Mouse (Mus musculus): ENCODE measurements around the gene Tcn2. TPM values are rescaled to one million over a fixed set of nuclear protein-coding genes. Genes with fewer than 3 reads are reported as not detected.
"Not testable (repeated sequence)": the region's sequence is repeated elsewhere in the genome, so short reads cannot be mapped to it uniquely, and the experiment has no call there.

Gene Tcn2
- total RNA-seq, 2 experiments from 2014 or later: 41.3 to 41.7 TPM

DNA sequence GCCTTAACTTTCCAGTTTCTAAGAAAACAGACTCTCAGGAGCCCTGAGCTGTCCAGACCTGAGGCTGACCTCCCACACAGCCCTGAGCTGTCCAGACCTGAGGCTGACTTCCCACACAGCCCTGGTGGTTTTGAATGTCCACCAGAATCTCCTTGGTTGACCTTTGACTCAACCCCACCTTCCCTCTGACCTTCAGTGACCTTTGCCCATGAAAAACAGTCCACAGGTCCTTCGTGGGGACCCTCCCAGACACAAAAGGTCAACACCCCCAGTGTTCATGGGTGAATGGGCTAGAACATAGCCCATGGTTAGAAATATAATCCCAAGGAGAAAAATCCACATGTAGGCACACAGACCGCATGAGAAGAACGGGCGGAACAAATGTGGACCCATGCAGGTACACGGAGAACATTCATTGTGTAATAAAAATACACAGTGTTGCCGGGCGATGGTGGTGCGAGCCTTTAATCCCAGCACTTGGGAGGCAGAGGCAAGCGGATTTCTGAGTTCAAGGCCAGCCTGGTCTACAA lies 1.9 kb upstream of the Tcn2 start:
- intact Hi-C loops (cut with DNase I): no loop called here
- DNase-seq (ENCODE audit: low spot score): no peak

DNA sequence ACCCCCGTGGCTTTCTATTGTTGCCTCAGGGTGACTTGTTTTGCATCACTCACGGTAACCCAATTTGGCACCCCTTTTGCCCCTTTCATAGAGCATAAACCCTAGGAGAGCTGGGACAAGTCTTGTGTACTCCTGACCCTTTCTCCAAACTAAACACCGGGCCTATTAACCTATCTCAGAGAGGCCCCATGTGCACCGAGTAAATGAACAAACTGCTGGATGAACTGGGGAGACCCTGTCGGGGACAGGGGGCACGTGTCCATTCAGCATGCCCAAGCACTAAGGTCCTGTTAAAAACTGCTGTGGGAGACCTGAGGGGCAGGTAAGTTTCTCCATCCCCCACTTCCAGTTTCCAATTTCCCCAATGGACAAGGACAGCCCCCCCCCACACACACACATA lies 1.0 kb downstream of the Tcn2 start:
- DNase-seq (ENCODE audit: low spot score): no peak
- intact Hi-C loops (cut with DNase I): no loop called here

DNA sequence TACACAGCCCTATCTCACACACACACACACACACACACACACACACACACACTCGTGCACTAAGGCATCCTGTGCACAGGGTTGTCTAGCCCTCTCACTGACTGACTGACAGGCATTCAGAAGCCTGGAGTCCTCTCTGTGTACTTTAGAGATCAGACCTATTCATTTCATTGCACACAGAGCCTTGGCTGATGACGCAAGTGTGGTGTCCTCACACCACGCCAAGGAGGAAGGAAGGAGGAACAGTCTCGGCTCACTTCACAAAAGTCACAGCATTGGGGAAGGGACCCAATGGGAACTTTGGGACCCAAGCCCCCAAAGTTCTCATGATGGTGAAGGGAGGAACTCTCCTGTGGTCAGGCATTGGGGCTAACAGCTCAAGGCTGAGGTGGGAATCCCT lies 1.9 kb downstream of the Tcn2 start:
- intact Hi-C loops (cut with DNase I): no loop called here

DNA sequence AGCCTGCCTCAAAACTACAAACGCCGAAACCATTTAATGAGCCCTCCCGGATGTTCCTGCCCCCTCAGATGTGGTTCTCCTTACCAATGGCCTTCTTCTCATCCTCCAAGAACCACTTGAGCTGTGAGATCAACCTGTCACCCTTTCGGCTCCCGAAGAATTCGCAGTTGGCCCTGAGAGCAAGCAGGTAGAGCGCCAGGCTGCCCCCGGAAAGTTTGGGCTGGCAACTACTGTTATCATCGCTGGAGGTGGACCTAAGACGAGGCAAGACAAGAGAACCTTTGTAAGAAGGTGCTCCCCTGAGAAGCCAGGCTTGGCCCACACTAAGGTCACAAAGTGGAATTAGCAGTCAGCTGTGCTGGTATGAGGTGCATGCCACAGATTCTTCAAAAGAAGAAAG lies 6.0 kb downstream of the Tcn2 start:
- no peak for DNase-seq (ENCODE audit: low spot score)
- intact Hi-C loops (cut with DNase I): no loop called here

More for the DNA sequence above, 1.9 kb downstream of the Tcn2 start:
- DNase-seq (ENCODE audit: low spot score): no peak

DNA sequence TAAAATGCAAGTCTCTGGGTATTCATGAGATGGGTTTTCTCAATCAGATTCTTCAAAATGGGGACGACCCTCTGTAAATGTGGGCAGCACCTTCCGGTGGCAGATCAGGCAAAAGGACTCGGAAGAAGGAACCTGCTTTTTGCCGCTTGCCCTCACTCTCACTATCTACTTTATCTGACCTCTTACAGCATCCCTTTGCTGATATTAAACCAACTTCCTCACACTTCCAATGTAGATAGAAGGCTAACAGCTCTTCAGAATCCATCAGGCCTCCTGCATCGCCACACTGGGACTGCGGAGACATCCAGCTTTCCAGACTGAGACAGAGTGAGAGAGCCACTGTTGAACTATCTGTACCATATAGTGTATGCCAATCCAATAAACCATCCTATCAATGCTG lies 9.2 kb downstream of the Tcn2 start:
- intact Hi-C loops (cut with DNase I): no loop called here

DNA sequence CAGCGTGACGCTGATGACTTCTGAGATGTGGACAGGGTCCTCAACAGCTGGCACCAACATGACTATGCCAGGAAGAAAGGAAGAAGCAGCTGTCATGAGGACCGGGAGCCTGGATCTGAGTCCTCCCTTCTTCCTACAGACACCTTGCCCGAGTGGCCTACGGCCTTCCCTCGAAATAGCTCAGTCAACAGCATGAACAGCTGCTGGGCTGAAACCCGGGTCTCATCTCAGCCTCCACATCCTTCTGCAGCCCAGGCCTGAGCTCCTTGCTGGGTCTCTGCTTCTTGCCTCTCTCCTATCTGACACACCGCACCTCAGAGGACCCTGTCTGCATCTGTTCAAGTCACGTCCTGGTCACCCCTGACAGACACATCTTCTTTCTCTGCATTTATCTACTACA lies 9.8 kb downstream of the Tcn2 start:
- intact Hi-C loops (cut with DNase I): no loop called here
- no peak for DNase-seq (ENCODE audit: low spot score)

More for the DNA sequence above, 9.2 kb downstream of the Tcn2 start:
- DNase-seq (ENCODE audit: low spot score): no peak

DNA sequence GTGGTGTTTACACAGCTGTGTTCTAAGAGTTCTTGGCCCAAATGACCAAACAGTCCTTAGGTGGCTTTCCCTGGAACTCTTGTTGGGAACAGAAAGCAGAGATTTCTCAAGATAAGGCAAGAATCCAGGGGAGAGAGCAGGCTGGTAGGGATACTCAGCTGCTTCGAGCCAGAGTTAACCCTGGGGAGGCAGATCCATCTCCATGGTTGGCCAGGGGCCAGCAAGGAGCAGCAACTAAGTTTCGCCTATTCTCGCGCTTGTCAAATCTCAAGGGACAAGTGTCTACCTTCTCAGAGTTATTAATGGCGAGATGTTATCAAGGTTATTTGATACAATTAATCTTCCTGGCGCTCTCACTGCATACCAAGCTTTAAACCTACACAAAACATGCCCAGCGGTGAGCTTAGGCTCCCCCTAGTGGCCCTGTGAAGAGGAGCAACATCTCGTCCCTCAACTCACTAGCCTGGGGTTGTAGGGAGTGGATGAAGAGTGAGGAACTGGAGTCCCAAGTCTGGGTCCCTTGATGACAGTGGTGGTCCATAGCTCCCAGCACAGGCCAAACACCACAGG lies 10.6 kb downstream of the Tcn2 start:
- intact Hi-C loops (cut with DNase I): no loop called here
- DNase-seq (ENCODE audit: low spot score): no peak

DNA sequence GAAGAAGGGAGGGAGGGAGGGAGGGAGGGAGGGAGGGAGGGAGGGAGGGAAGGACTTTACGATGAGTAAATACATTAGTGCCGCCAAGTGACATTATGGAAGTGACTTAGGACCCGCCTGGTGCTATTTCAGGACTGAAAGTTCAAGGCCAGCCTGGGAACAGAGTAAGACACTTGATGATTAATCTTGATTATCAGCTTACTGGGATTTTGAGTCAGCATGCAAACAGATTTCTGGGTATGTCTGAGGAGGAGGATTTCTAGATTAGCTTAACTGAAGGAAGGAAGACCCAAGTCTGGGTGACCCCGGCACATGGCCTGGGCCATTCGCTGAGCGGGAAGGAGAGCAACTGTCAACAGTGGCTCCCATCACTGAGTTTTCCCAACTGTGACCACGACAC lies 11.5 kb downstream of the Tcn2 start:
- no peak for DNase-seq (ENCODE audit: low spot score)
- intact Hi-C loops (cut with DNase I): no loop called here

DNA sequence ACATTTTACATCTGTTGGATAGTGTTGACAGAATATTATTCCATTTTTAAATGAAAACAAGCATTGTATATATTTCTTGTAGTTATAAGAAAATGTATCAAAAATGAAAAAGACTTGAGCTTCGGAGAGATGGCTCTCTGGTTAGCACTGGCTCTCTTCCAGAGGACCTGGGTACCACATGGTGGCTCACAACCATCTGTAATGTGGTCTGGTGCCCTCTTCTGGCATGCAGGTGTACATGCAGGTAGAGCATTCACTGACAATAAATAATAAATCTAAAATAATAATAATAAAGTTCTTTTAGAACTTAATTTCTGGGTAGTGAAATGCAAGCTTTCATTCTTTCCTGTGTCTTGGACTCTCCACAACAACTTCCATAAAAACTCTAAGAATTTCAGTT lies 13.2 kb downstream of the Tcn2 start:
- intact Hi-C loops (cut with DNase I): no loop called here
- DNase-seq (ENCODE audit: low spot score): no peak

DNA sequence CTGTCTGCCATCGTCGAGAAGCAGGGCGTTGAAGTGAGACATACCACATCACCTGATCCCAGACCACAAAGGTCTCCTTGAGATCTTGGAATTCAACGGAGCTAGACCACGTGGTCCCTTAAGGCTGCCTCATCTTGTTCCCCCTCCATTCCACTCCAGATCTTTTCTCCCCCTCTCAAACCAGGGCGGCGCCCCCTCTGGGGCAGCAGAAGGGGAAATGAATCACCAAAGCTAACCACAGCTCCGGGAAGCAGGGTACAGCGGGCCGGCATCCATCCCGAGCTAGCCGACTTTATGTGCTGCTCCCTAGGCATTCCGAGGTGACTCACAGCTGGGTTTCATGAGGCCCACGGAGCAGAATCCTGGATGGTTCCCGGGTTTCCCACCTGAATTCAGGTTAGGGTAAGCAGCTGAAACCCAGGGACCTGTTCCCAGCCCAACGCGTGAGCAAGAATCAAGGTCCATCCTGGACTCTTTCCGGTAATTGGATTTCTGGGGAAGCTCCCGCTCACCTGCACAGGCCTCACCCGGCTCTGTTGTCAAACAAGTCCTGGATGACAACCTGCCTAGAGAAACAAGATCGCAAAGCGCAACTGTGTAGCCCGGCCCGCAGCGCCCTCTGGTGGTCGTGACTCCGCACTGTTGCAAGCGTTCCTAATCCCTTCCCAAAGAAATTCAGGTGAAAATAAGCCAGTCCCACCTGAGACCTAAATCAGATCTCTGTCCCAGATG lies 17.7 kb downstream of the Tcn2 start, which contains the start of gene Slc35e4:
TSS of gene Slc35e4 (minus strand) at position 556 of the 732 bp plus-strand sequence.
- intact Hi-C loops (cut with DNase I): loop anchor here (2.0 kb wide), 1 partner anchor 33 kb away; no protein-coding TSS in a partner anchor
- DNase-seq (ENCODE audit: low spot score): peak; percentile 73

DNA sequence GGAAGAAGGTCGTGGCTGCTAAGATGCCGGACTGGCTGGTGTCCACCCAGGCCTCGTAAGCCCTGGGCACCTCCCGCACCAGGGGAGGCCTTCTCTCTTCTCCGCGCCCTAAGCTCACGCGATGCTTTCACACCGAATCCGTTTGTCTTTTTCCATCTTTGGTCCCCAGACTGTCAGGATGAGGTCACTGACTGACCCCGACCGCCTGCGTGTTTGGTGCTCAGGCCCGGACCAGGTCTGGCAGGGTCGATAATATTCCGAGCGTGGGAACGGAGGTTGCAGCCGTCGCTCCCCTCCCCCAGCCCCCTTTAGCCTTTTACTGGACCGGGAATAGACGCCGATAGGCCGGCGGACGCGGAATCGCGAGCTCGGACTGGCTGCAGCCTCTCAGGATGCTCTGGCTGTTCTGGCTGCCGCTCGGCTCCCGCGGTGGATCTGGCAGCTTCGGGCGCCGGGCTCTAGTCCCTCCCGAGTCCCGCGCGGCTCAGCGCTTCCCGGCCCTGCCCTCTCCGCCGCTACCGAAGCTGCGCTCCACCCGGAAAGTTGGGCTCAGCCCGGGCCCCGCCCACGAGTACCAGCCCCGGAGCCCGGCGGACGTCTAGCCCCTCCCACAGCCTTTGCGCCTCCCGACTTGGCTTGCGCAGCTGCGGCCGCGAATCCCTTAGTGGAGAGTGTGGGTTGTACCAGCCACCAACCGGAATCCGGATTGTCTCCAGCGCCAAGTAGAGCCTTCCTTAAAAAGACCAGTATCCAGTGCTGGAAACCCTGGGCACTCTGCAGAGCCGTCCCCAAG lies 18.4 kb downstream of the Tcn2 start:
- DNase-seq (ENCODE audit: low spot score): peak; percentile 92
- intact Hi-C loops (cut with DNase I): loop anchor here (2.0 kb wide), 2 partner anchors 19 to 33 kb away; partner anchors contain the start of genes 4921536K21Rik and Dusp18

DNA sequence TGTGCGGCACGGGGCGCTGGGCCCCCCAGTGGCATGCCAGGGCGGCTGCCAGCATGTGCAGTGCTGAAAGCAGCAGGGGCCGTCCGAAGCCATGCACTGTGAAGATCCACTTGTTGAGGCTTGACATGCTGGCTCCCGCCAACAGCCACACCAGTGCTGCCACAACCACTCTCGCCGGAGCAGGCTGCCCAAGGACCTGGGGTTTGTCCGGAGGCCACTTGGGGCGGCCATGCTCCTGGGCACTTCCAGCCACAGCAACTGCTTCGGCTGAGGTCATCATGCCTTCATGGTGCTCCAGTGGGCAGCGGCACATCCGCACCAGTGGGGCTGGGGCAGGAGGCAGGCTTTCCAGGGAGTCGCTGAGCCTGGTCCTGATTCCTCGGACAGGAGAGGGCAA lies 19.1 kb downstream of the Tcn2 start:
- intact Hi-C loops (cut with DNase I): loop anchor here (2.0 kb wide), 1 partner anchor 18 kb away; the partner anchor contains the start of genes 4921536K21Rik and Dusp18
- DNase-seq (ENCODE audit: low spot score): no peak

DNA sequence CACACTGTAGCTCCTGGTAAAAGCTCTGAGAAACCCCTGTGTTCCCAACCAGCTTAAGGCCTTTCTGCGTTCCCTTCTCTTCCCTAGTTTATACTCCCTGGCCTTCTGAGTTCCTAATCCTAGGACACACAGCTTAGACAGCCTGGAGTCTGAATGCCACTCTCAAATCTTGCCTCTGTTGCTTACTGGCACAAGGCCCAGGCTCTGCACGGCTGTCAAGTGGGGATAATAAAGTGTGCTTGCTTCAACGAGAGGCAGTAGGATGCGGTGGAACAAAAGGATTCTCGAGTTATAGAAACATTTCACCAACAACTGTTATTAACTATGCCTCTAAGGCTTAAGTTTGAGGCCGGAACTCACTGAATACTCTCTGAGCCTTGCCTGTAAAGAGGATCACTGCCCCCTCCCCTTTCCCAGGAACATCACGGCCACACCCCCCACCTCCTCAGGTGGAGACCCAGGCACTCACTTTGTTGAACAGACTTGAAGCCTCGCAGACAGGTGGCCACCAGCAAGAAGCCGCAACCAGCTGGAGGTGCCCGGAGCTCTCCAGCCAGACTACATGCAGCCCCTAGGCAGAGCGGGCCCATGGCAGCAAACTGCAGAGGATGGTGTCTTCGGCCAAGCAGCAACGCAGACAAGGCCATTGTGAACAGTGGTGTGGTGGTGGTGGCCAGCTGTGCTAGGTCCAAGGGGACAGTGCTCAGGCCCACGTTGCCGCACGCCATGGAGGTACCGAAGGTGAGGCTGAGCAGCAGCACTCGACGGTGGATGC lies 19.7 kb downstream of the Tcn2 start:
- no peak for DNase-seq (ENCODE audit: low spot score)
- intact Hi-C loops (cut with DNase I): loop anchor here (2.0 kb wide), 1 partner anchor 17 kb away; the partner anchor contains the start of genes 4921536K21Rik and Dusp18

DNA sequence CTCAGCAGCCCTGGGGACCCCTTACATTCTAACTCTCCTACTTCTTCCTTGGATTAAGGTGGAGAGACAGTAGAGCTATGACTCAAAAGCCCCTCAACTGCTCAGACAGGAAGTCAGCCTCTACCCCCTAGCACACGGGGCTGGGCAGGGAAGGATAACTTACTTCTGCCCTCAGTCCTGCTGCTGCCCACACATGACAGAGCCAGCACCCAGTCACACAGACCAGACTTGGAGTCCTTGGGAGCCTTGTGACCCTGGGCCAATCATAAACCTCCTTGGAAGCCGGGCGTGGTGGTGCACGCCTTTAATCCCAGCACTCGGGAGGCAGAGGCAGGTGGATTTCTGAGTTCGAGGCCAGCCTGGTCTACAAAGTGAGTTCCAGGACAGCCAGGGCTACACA lies 20.5 kb downstream of the Tcn2 start:
- DNase-seq (ENCODE audit: low spot score); intact Hi-C loops (cut with DNase I): not testable (repeated sequence)

DNA sequence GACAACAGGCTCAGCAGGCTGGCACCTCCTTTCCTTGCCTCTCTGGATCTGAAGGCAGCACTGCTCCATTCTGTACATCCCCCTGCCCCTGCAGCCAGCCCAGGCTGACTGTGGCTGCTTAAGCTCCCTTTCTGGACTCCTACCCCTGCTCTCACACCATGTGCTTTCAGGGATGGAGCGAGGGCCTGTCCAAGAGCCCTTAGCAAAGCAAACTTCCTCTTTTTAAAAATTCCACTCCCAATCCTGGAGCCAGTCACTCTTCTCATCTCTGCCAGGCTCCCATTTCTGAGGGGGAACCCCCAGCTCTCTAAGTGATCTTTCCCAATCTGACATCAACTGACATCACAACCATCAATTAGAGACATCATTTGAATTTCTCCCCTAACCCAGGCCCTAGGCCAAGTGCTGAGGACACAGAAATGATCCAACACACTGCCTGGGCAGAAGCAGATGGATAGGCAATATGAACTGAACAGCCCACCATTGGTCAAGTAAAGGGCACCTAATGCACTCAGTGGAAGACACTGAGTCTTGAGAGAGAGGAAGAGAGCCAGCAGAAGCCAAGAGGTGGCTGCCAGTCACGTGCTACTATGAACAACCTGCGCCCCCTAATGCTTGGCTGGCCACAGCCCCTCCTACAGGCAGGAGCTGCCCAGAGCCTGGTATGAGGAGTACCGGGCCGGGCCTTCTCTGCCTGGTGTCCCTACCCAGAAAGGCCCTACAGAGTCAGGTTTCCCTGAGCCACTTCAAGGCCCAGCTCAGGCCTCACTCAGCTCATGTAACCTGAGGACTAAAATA lies 21.2 kb downstream of the Tcn2 start:
- DNase-seq (ENCODE audit: low spot score): no peak
- intact Hi-C loops (cut with DNase I): no loop called here

DNA sequence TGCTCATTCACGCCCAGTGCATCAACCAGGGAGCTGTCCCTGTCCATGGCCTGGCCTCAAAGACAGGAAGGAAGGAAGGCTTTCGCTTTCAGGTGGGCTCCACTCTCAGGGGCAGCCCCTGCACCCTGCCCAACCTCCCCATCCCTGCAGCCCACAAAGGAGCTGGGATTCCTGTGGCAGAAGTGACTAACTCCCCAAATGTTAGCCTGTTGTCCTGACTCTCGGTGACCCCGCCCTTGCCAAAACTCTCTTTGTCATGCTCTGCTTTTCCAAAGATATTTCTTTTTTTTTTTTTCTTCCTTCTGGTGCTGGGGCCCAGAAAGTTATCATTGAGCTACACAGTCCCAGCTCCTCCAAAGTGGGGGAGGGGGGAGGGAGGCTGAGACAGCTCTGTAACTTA lies 22.7 kb downstream of the Tcn2 start:
- intact Hi-C loops (cut with DNase I): no loop called here
- no peak for DNase-seq (ENCODE audit: low spot score)

DNA sequence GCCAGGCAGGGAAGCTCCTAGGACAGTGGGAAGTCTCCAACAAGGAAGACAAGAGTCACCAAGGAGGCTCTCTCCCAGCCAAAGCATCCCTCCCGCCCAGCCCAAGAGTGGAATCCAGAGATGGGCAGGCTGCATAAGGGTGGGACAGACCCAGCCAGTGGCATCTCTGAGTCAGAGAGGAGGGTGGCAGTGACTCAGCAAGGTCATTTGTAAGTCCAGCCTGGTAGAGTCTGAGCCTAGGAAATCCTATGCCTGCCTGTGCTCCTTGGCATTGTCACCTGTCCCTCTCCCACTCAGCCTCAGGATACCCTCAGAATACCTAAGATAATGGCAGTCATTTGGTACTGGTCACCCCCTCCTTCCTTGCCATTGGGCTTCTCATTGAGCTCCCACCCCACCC lies 26.5 kb downstream of the Tcn2 start:
- DNase-seq (ENCODE audit: low spot score): no peak
- intact Hi-C loops (cut with DNase I): no loop called here

DNA sequence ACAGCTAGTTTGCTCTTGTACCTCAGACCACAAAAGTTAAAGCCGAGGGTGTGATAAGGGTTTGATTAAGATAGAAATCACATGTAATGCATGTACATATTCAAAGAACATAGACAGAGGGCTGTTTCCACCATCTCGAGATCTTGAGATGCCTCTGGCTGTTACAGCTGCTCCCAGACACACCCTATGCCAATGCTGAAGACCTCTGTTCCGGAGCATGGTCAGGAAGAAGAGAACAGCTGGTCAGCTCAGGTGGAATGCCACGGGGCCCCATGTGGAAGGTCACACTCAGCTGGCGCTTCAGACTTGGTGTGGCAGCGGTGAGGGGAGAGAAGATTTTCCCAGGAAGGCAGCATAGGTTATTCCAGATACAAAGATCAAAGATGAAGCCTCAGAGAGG lies 27.3 kb downstream of the Tcn2 start:
- intact Hi-C loops (cut with DNase I): no loop called here
- DNase-seq (ENCODE audit: low spot score): no peak

DNA sequence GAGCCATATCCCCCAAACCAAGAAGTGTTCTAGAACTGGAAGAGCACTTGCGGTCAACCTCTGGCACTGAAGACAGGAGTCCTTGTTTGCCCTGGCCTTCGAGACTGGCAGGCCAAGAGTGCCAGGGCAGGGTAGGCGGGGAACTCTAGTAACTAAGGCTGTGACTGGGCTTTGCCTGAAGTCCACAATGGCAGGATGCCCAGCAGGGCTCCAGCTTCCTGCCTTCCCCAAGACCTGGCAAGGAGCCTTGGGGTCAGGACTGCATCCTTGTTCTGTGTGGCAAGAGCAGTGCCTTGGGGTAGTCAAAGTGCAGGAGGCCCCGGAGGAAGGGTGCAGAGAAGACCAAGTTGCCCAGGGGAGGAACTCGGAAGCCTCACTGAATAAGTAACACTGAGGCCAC lies 28.9 kb downstream of the Tcn2 start:
- intact Hi-C loops (cut with DNase I): no loop called here
- DNase-seq (ENCODE audit: low spot score): peak; percentile 51
